Mouse (Mus musculus) adrenal gland, adult 2 months (tissue): ENCODE results near the gene Phf21a. TPM values are rescaled to one million over a fixed set of nuclear protein-coding genes. Genes with fewer than 3 reads are reported as not detected.

ENCODE experiments used
- DNase-seq: peaks from one replicate; pipeline ENCODE4 v3.0.0; 2021
- polyA plus RNA-seq: library from polyadenylated mRNA; depleted of rRNA; stranded (reverse); fragments of >200 nt; gene quantifications from 2 replicates; pipeline ENCODE4 v1.2.3, GENCODE M21; 2012
- total RNA-seq, 2 experiments: library from RNA; stranded (reverse); gene quantifications; 2 replicates each; pipeline ENCODE4 v1.2.3; 2021

The Phf21a gene
- total and polyA plus RNA-seq, 3 experiments, result 27.2 to 82.4 (median 66.5) TPM

GRCm38 (mm10) chr2:92360893-92361292 lies 268.0 kb downstream of the Phf21a start:
- DNase-seq, result no peak

GRCm38 (mm10) chr2:92361795-92362194 lies 268.9 kb downstream of the Phf21a start:
- DNase-seq, result no peak

DNA sequence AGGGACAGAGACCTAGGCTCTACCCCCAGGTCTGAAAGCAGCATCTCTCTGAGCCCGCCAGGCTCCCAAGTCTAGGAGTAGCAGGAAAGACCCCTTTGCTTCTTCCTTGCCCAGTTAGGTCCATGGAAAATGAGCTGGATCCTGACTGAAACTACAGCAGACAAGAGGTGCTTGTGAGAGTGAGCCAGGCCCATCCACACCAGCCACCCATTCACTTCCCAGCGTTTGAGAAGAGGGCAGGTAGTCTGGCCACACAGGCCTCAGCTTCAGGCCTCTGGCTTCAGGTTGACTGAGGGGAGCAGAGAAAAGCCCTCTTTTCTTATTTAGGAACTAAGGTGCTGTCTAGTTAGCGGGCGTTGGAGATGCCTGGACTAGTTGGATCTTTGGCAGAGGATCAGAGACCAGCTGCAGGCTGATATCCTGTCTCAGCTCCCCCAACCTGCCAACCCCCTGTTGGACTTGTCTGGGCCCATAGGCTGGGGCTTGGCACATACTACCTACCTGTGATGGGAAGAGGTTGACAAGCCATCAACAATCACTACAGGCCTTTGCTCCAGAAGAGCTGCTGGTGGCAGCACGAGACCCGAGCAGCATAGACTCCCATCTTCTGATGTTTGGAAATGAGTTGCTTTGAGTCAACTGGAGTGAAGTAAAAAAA lies 269.8 kb downstream of the Phf21a start:
- DNase-seq, result no peak

DNA sequence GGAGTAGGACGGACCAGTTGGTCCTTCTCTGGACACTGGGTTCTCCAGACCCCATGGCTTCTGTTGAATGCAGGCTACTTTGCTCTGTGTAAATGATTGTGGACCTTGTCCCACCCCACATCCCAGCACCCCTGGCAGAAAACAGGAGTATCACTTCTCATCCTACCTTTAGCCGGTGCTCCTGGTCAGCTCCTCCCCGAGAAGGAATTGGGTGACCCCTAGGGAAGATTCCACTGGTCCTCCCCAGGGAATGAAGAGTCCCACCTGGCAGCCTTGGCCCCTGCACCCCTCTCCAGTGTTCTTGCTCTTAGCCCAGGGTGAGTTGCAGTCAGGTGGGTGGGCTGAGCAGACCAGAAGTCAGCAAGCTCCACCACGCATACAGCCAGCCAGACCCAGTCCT lies 271.2 kb downstream of the Phf21a start:
- no peak for DNase-seq

- no peak for DNase-seq
Observed at GRCm38 (mm10) chr2:92365568-92365967, 272.7 kb downstream of the Phf21a start.

DNA sequence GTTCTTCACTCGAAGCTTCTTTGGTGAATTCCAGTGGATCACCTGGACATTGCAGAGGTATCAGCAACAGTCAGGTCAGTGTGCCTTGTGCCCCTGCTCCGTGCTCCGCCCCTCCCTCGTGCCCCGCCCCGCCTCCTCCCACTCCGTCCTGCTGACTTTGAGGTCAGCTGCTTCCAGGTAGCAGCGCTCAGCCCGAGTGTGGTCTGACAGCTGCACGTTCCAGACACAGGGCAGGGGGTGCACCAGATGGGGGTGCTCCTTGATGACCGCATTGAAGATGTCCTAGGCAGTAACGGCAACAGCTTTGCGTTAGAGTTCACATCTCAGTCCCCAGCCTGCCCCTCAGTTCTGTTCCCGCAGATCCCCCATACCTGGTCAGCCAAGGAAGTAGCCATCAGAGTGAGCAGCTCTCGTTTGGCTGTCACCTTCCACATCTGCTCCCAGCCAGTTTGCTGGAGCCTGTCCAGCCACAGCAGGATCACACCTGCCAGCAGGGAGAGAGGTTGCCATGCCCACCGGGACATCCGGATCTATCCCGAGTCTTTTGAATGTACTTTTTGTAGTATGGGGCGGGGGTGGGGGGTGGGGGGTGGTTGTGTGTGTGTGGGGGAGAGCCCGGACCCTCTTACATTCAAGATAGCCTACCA lies 274.6 kb downstream of the Phf21a start:
- no peak for DNase-seq

DNA sequence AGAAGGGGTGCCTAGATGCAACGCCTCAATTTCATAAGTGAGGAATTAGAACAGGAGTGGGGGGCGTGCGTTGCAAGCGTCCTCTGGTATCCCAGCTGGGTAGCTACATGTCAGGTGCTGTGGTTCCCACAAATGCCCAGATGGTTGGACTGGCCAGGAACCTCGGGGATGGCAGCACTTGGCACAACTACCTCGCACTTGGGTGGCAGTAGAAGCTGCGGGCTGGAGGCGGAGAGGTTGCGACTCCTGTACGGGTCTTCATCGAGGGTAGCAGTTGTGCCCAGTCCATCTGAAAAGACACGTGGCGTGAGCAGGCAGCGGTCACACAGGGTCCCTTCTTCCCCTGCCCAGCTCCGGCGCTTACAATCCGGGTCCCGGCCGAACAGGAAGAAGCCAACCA lies 277.5 kb downstream of the Phf21a start:
- no peak for DNase-seq

GRCm38 (mm10) chr2:92370821-92371805 lies 278.2 kb downstream of the Phf21a start:
- DNase-seq, result peak; percentile 60

DNA sequence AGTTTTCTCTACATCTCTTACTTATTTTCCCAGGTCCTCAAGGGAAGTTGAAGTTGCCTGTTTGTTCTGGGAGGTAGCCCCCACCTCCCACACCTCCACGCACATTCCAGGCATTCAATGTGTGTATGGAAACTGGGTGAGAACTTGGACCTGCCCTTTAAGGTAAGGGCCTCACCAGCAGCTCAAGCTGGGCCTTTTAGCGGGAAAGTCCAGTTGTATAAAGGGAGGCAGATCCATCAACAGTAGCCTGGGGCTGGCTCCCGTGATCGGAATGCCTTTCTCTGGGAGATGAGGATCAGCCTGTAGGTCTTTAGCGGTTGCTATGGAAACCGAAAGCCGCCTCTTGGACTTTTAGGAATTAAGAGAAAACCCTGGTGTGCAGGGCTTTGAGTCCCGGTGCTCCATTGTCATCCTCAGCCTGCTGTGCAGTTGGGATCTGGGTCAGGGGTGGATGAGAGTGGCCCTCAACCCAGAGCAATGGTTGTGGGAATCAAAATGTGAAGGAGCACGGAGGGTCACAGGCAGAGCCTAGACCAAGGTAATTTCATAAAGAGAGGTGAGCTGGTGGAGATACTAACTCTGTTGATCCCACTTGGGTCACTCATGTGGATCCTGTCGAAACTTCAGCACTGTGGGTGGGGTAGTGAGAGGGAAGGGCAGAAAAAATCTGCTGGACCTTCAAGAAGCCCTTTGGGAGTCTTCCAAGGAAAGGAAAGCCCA lies 279.2 kb downstream of the Phf21a start:
- no peak for DNase-seq

- peak; percentile 77 for DNase-seq
Observed at GRCm38 (mm10) chr2:92372767-92373436, 280.0 kb downstream of the Phf21a start.

GRCm38 (mm10) chr2:92373437-92373813 lies 280.5 kb downstream of the Phf21a start:
- DNase-seq, result no peak

- peak; percentile 57 for DNase-seq
Observed at GRCm38 (mm10) chr2:92374514-92374913, 281.6 kb downstream of the Phf21a start, which contains the start of the genes Pex16 and Large2. Gene Pex16, plus strand, starts transcription at chr2:92374676. Gene Large2, minus strand, starts transcription at chr2:92374869.

- DNase-seq, result peak; percentile 98
Observed at GRCm38 (mm10) chr2:92375099-92375623, 282.2 kb downstream of the Phf21a start.

DNA sequence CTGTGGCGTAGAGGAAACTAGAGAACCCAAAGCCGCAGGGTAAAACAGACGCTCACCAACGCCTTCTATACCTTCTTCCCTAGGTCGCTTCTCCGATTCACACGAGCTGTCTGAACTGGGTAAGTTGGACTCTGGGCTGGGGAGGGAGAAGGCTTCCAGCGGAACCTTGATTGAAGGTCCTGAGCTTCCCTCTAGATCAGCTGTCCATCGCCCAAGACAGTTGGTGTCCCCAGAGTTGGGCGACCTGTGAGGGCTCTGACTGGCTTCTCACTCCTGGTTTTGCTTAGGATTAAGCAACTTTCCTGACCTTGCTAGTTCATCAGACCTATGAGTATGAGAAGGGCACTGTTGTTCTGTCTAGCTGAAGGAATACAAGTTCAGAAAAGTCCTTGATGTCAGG lies 282.9 kb downstream of the Phf21a start:
- peak; percentile 54 for DNase-seq

GRCm38 (mm10) chr2:92376300-92376699 lies 283.4 kb downstream of the Phf21a start:
- DNase-seq, result peak; percentile 54

- DNase-seq, result no peak
Observed at GRCm38 (mm10) chr2:92377320-92377719, 284.4 kb downstream of the Phf21a start.

DNA sequence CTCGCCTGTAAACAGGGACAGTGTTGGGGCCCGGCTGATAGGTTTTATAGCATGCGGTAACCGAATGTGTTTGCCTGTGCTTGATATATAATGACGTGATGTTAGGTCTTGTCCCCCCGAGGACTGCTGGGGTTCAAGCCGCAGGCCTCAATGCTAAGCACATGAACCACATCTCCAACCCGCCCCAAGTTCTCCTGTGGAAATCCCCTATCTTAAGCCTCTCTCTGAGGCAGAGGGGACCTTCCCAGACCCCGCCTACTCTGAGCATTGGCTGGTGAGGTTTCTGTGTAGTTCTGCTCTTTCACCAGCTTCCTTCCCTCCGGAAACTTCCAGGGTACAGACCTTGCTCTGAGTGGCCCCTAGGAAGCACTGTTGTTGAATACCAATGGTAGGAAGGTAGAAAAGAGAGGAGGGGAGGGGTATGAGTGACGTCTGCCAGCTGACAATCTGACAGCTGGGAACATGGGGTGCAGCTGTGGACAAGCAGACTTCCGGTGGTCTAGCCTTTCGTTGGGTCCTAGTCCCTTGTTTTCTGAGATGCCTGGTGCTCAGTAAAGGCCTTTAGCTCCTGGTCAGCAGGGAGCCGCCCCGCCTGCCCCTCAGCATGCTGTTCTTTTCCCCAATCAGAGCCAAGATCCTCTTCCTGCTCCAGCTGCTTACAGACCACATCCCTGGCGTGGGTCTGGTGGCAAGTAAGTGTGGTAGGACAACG lies 287.0 kb downstream of the Phf21a start:
- no peak for DNase-seq

DNA sequence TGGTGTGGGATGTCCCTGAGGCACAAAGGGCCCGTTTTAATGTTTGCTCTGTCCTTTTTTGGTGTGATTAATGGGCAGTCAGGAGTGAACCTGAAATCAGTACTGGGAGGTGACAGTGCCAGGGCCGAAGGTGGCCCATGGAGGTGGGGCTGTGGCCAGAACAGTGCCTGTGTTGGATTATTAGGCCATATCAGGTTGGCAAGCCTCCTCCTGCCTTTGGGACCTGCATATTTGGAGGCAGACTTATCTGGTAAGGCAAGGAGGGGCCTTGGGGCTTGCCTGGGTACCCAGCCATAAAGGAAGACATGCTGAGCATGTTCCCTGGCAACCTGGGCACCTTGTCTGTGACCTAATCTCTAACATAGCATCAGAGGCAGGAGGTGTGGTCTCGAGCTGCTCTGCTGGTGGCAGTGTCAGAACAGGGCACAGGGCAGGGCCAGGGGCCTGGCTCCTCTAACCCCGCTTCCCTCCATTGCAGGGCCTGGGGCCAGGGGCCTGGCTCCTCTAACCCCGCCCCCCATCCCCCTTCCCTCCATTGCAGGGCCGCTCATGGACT lies 287.7 kb downstream of the Phf21a start:
- no peak for DNase-seq

DNA sequence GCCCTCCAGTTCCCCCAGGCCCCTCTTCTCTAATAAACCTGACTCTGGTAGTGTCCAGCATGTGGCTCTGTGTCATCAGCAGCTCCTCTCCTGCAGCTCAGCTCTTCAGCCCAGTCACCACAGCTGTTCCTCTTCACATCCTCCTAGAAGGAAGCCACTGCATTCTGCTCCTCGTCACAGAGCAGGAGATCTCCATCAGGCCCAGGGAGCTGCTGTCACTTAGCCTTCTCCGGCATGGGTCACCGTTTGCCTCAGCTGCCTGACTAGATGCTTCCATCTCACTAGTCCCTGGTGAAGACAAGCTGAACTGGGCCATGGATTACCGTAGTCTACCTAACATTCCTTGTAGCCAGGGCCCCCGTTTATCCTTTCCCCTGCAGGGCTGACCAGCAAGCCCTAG lies 288.2 kb downstream of the Phf21a start:
- no peak for DNase-seq
